Mouse (Mus musculus) thymus, adult 2 months (tissue): ENCODE results near the gene Foxk1.

ENCODE experiments used
- CTCF ChIP-seq: fragments of 200-500 bp; IDR thresholded peaks from 2 replicates; pipeline ENCODE4 v1.5.1; 2012; ENCODE audit warnings: mild to moderate bottlenecking, control low read depth, low read length, moderate library complexity, borderline replicate concordance; ENCODE audit not compliant: control insufficient read depth, poor library complexity, insufficient read depth; ENCODE audit errors: extremely low read depth
- POLR2A ChIP-seq: fragments of 200-500 bp; IDR thresholded peaks from 2 replicates; pipeline ENCODE4 v1.6.1; 2012; ENCODE audit warnings: mild to moderate bottlenecking, low read length, control low read depth, moderate library complexity; ENCODE audit not compliant: control insufficient read depth, poor library complexity, insufficient read depth; ENCODE audit errors: extremely low read depth

- TF ChIP-seq POLR2A (no peak), CTCF (no peak)
Measured at GRCm38 (mm10) chr5:142401641-142402625, 636 bp downstream of the Foxk1 start.
